Mouse (Mus musculus) cortical plate, adult 2 months (tissue): ENCODE data around the gene Atrx.

ENCODE experiments used
- CTCF ChIP-seq: fragments of 200-500 bp; IDR thresholded peaks from 2 replicates; pipeline ENCODE4 v1.5.1; 2011; ENCODE audit warnings: mild to moderate bottlenecking, control low read depth, low read length; ENCODE audit not compliant: insufficient read depth; ENCODE audit errors: extremely low read depth
- POLR2A ChIP-seq: fragments of 200-500 bp; IDR thresholded peaks from 2 replicates; pipeline ENCODE4 v1.6.1; 2011; ENCODE audit warnings: mild to moderate bottlenecking, low read length, control low read depth; ENCODE audit not compliant: insufficient read depth; ENCODE audit errors: extremely low read depth

DNA sequence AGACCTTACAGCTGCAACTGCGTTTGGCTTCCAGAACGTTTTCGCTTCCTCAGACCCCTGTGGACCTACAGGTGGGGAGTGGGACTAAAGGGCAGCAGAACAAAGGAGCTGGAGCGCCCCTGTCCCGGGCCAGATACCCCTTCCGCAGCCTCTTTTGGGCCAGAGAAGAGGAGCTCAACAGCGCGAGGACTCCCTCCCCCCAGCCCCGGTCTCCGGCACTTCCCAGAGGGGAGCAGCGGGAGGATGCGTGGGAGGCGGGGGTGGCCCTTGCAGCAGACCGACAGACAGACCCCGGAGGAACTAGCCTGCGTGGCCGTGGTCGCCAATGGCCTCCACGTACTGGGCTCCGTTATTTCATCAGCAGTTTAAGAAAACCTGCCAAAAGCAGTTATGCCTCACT is 165.6 kb downstream of the Atrx start:
- TF ChIP-seq POLR2A = no peak
- no peak for TF ChIP-seq CTCF
